Mouse (Mus musculus): Measurements from ENCODE around the gene Hdac7. TPM values are rescaled to one million over a fixed set of nuclear protein-coding genes. Genes with fewer than 3 reads are reported as not detected.

Gene Hdac7
- polyA plus RNA-seq, 1 experiment from 2014 or later: 32.1 TPM

GRCm38 (mm10) chr15:97815254-97815653 lies 29.0 kb downstream of the Hdac7 start:
- Histone ChIP-seq H3K36me3 (peaks cover 36% of the 10 kb centered on the region), H3K27ac (0 out of 2 replicates have a peak overlapping the region, but pooled peaks have one; percentile 39), H3K4me1 (peaks cover 39% of the 10 kb centered on the region), H3K4me3 (no peak overlapping the region), H3K9me3 (replicated peaks) (no peaks in the 10 kb centered on the region), H3K27me3 (ENCODE audit: low read depth, poor library complexity, severe bottlenecking) (no peaks in the 10 kb centered on the region)
- DNase-seq (ENCODE audit: low spot score): no peak
- 94% methylated on average over 4 of the region's 4 CpGs for WGBS

- Histone ChIP-seq H3K27me3 (ENCODE audit: low read depth, poor library complexity, severe bottlenecking) (no peaks in the 10 kb centered on the region), H3K27ac (peak overlapping the region; percentile 39; the same call in 1 of the 2 replicates), H3K9me3 (replicated peaks) (no peaks in the 10 kb centered on the region), H3K4me1 (peaks cover 34% of the 10 kb centered on the region), H3K4me3 (no peak overlapping the region), H3K36me3 (peaks cover 37% of the 10 kb centered on the region)
- no peak for DNase-seq (ENCODE audit: low spot score)
- 60% methylated on average over 5 of the region's 5 CpGs for WGBS
Observed at GRCm38 (mm10) chr15:97814703-97815102, 29.6 kb downstream of the Hdac7 start.

GRCm38 (mm10) chr15:97813452-97814204 lies 30.7 kb downstream of the Hdac7 start:
- Histone ChIP-seq H3K36me3 (peaks cover 46% of the 10 kb centered on the region), H3K4me3 (no peak overlapping the region), H3K9me3 (replicated peaks) (no peaks in the 10 kb centered on the region), H3K27me3 (ENCODE audit: low read depth, poor library complexity, severe bottlenecking) (no peaks in the 10 kb centered on the region), H3K27ac (peak overlapping the region; percentile 58), H3K4me1 (peaks cover 33% of the 10 kb centered on the region)
- DNase-seq (ENCODE audit: low spot score): no peak
- 61% methylated on average over 21 of the region's 21 CpGs for WGBS

GRCm38 (mm10) chr15:97812875-97813274 lies 31.4 kb downstream of the Hdac7 start:
- Histone ChIP-seq H3K27ac (peak overlapping the region; percentile 58; the same call in 1 of the 2 replicates), H3K4me1 (peaks cover 28% of the 10 kb centered on the region), H3K9me3 (replicated peaks) (no peaks in the 10 kb centered on the region), H3K36me3 (peaks cover 54% of the 10 kb centered on the region), H3K4me3 (no peak overlapping the region), H3K27me3 (ENCODE audit: low read depth, poor library complexity, severe bottlenecking) (no peaks in the 10 kb centered on the region)
- WGBS: 70% methylated on average over 7 of the region's 7 CpGs
- no peak for DNase-seq (ENCODE audit: low spot score)

GRCm38 (mm10) chr15:97812126-97812525 lies 32.2 kb downstream of the Hdac7 start:
- Histone ChIP-seq H3K27me3 (ENCODE audit: low read depth, poor library complexity, severe bottlenecking) (no peaks in the 10 kb centered on the region), H3K27ac (0 out of 2 replicates have a peak overlapping the region, but pooled peaks have one; percentile 22), H3K4me3 (no peak overlapping the region), H3K36me3 (peaks cover 59% of the 10 kb centered on the region), H3K9me3 (replicated peaks) (no peaks in the 10 kb centered on the region), H3K4me1 (peaks cover 28% of the 10 kb centered on the region)
- 89% methylated on average over 6 of the region's 6 CpGs for WGBS
- no peak for DNase-seq (ENCODE audit: low spot score)

GRCm38 (mm10) chr15:97811307-97811706 lies 33.0 kb downstream of the Hdac7 start:
- Histone ChIP-seq H3K27ac (no peak overlapping the region), H3K27me3 (ENCODE audit: low read depth, poor library complexity, severe bottlenecking) (no peaks in the 10 kb centered on the region), H3K4me1 (peaks cover 28% of the 10 kb centered on the region), H3K4me3 (no peak overlapping the region), H3K9me3 (replicated peaks) (no peaks in the 10 kb centered on the region), H3K36me3 (peaks cover 63% of the 10 kb centered on the region)
- 92% methylated on average over 9 of the region's 9 CpGs for WGBS
- no peak for DNase-seq (ENCODE audit: low spot score)

GRCm38 (mm10) chr15:97810399-97810798 lies 33.9 kb downstream of the Hdac7 start:
- Histone ChIP-seq H3K27ac (no peak overlapping the region), H3K27me3 (ENCODE audit: low read depth, poor library complexity, severe bottlenecking) (no peaks in the 10 kb centered on the region), H3K9me3 (replicated peaks) (no peaks in the 10 kb centered on the region), H3K4me1 (peaks cover 28% of the 10 kb centered on the region), H3K4me3 (no peak overlapping the region), H3K36me3 (peaks cover 64% of the 10 kb centered on the region)
- WGBS: 90% methylated on average over 5 of the region's 5 CpGs
- DNase-seq (ENCODE audit: low spot score): no peak

GRCm38 (mm10) chr15:97809942-97810341 lies 34.4 kb downstream of the Hdac7 start:
- 89% methylated on average over 5 of the region's 5 CpGs for WGBS
- no peak overlapping the region for H3K4me3 ChIP-seq
- H3K4me1 ChIP-seq: peaks cover 28% of the 10 kb centered on the region
- no peaks in the 10 kb centered on the region for H3K9me3 ChIP-seq (replicated peaks)
- no peaks in the 10 kb centered on the region for H3K27me3 ChIP-seq (ENCODE audit: low read depth, poor library complexity, severe bottlenecking)
- no peak for DNase-seq (ENCODE audit: low spot score)
- H3K36me3 ChIP-seq: peaks cover 69% of the 10 kb centered on the region
- no peak overlapping the region for H3K27ac ChIP-seq

- Histone ChIP-seq H3K4me1 (peaks cover 21% of the 10 kb centered on the region), H3K9me3 (replicated peaks) (no peaks in the 10 kb centered on the region), H3K27ac (no peak overlapping the region), H3K4me3 (no peak overlapping the region), H3K27me3 (ENCODE audit: low read depth, poor library complexity, severe bottlenecking) (no peaks in the 10 kb centered on the region), H3K36me3 (peaks cover 76% of the 10 kb centered on the region)
- DNase-seq (ENCODE audit: low spot score): no peak
- WGBS: 77% methylated on average over 14 of the region's 14 CpGs
Observed at GRCm38 (mm10) chr15:97809206-97809605, 35.1 kb downstream of the Hdac7 start.

- Histone ChIP-seq H3K9me3 (replicated peaks) (no peaks in the 10 kb centered on the region), H3K27me3 (ENCODE audit: low read depth, poor library complexity, severe bottlenecking) (no peaks in the 10 kb centered on the region), H3K27ac (0 out of 2 replicates have a peak overlapping the region, but pooled peaks have one; percentile 15), H3K36me3 (peaks cover 78% of the 10 kb centered on the region), H3K4me1 (peaks cover 14% of the 10 kb centered on the region), H3K4me3 (no peak overlapping the region)
- DNase-seq (ENCODE audit: low spot score): no peak
- WGBS: 87% methylated on average over 14 of the region's 14 CpGs
Observed at GRCm38 (mm10) chr15:97808532-97808931, 35.8 kb downstream of the Hdac7 start.

GRCm38 (mm10) chr15:97807867-97808266 lies 36.4 kb downstream of the Hdac7 start:
- WGBS: 77% methylated on average over 12 of the region's 12 CpGs
- DNase-seq (ENCODE audit: low spot score): no peak
- Histone ChIP-seq H3K27ac (no peak overlapping the region), H3K4me1 (peaks cover 10% of the 10 kb centered on the region), H3K9me3 (replicated peaks) (no peaks in the 10 kb centered on the region), H3K36me3 (peaks cover 81% of the 10 kb centered on the region), H3K4me3 (no peak overlapping the region), H3K27me3 (ENCODE audit: low read depth, poor library complexity, severe bottlenecking) (no peaks in the 10 kb centered on the region)

- Histone ChIP-seq H3K36me3 (peaks cover 87% of the 10 kb centered on the region), H3K4me3 (peak overlapping the region; percentile 44), H3K27ac (peak overlapping the region; percentile 65)
Observed at GRCm38 (mm10) chr15:97802575-97802974, 41.7 kb downstream of the Hdac7 start.

GRCm38 (mm10) chr15:97801811-97802210 lies 42.5 kb downstream of the Hdac7 start:
- Histone ChIP-seq H3K9me3 (replicated peaks) (no peaks in the 10 kb centered on the region), H3K4me3 (no peak overlapping the region; the same call in 1 of the 2 replicates), H3K27ac (no peak overlapping the region), H3K36me3 (peaks cover 87% of the 10 kb centered on the region), H3K27me3 (ENCODE audit: low read depth, poor library complexity, severe bottlenecking) (no peaks in the 10 kb centered on the region), H3K4me1 (peaks cover 16% of the 10 kb centered on the region)
- DNase-seq (ENCODE audit: low spot score): no peak
- WGBS: 82% methylated on average over 7 of the region's 7 CpGs

More at GRCm38 (mm10) chr15:97802575-97802974, 41.7 kb downstream of the Hdac7 start:
- peaks cover 16% of the 10 kb centered on the region for H3K4me1 ChIP-seq
- peak; percentile 66 for DNase-seq (ENCODE audit: low spot score)
- WGBS: 14% methylated on average over 13 of the region's 13 CpGs
- H3K27me3 ChIP-seq (ENCODE audit: low read depth, poor library complexity, severe bottlenecking): no peaks in the 10 kb centered on the region
- no peaks in the 10 kb centered on the region for H3K9me3 ChIP-seq (replicated peaks)
